Mouse (Mus musculus) thymus, postnatal 0 days (tissue): Measurements from ENCODE around the gene Rerg. TPM values are rescaled to one million over a fixed set of nuclear protein-coding genes. Genes with fewer than 3 reads are reported as not detected.

Experiments
- DNase-seq: peaks from one replicate; pipeline ENCODE4 v3.0.0-alpha.2; 2015; ENCODE audit warnings: low spot score
- polyA plus RNA-seq: library from polyadenylated mRNA; unstranded; fragments of >200 nt; fragmentation: Nextera tagmentation; extraction: Ambion mirVana; gene quantifications from 2 replicates; pipeline ENCODE4 v1.2.1, GENCODE M21; 2015

Rerg gene
- polyA plus RNA-seq, 1 experiment from 2014 or later = 1.6 TPM

DNA sequence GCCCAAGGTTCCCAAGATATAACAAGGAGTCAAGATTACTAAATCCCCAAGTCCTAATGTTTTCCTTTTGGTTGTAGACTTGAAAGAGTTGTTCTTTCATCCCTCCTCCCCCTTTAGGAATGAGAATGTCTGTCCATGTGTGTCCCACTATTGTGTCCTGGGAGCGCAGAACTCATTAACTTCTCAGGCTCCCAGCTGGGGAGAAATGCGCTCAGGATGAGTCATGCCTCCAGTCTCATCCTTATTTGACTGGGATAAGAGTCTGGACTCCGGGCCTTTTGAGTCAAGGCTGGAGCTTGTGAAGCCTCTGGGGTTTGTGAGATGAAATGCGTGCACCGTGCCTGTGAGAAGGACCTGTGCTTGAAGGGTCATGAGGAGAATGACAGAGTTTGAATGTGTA, 144.8 kb downstream of the Rerg start:
- DNase-seq = no peak

GRCm38 (mm10) chr6:137024541-137024940, 145.8 kb downstream of the Rerg start:
- no peak for DNase-seq

DNA sequence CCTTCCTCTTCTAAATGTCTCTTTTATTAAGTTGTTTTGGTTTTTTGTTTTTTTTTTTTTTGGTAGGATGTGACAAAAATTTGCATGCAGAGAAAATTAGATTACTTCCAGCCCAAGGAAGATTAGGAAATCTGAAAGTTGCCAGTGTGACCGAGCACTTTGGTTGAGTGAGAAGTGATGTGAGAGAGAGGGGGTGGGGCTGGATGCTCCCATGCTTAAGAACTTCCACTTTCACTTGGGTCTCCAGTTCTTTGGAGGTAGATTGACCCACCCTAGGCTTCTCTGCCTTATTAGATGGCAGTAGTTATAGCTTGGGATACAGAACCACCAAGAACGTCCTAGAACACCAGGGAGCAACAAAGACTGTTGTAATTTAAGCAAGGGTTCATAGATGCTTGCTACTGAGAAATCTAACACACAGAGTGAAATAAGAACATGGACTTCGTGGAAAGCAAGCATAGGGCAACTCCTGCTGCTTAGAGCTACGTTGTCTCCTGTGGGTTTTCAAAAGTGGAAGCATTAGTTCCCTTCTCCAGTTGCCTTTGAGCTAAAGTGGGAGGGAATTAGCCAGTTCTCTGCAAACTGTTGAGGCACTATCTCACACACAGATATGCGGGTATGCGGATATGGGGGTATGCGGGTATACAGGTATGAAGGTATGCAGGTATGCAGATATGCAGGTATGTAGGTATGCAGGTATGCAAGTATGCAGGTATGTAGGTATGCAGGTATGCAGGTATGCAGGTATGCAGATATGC, 152.9 kb downstream of the Rerg start:
- no peak for DNase-seq

DNA sequence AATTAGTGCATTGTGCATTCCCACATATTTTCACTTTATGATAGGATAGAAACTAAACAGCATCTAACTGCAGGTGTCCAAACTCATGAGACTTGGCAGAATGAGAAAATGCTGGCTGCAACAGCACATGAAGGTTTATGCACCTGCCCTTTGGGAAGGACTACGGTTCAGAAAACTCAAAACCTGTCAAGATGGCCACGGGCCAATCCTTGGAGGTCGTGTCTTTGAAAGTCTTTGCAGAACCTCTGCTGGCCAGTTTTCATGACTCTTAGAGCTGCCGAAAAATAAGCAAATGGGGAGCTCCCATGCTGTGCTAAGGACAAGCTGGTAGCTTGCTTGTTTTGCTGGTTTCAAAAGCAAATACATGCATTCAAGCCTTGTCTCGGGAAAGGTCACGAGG, 156.0 kb downstream of the Rerg start:
- DNase-seq = no peak

- DNase-seq = no peak
Measured at GRCm38 (mm10) chr6:137011187-137011586, 159.1 kb downstream of the Rerg start.

Other genes starting within 250 kb of the Rerg start
- 0.72 and 1.1 TPM in 2 replicates for gene Erp27, start 248.3 kb downstream of the Rerg start, polyA plus RNA-seq
- 0.75 and 0.89 TPM in 2 replicates for gene Pde6h, start 246.7 kb downstream of the Rerg start, polyA plus RNA-seq
- gene Arhgdib, start 228.6 kb downstream of the Rerg start, polyA plus RNA-seq = 966 and 1,117 TPM in 2 replicates
- gene Ptpro, start 81.8 kb upstream of the Rerg start, polyA plus RNA-seq = 0.87 and 1.1 TPM in 2 replicates